Mouse (Mus musculus): ENCODE measurements around the gene Lrrc8b. TPM values are rescaled to one million over a fixed set of nuclear protein-coding genes. Genes with fewer than 3 reads are reported as not detected.

The Lrrc8b gene
- polyA plus RNA-seq, 2 experiments, result 5.8 to 6.6 TPM

- Histone ChIP-seq H3K36me3 (ENCODE audit: control insufficient read depth, insufficient read depth, low read length) (no peaks in the 10 kb centered on the region), H3K27ac (replicated peaks; ENCODE audit: low read depth, low read length) (no peak overlapping the region), H3K4me1 (ENCODE audit: control insufficient read depth, insufficient read depth, low read length) (peaks cover 6% of the 10 kb centered on the region; the same call in 1 of the 2 replicates), H3K9me3 (ENCODE audit: control insufficient read depth, low read length) (no peaks in the 10 kb centered on the region), H3K9ac (ENCODE audit: low read depth, low read length, severe bottlenecking) (no peak overlapping the region), H3K4me3 (replicated peaks; ENCODE audit: low read length) (no peak overlapping the region), H3K27me3 (ENCODE audit: control insufficient read depth, insufficient read depth, low read length) (no peaks in the 10 kb centered on the region), H3K4me2 (replicated peaks; ENCODE audit: low read depth, low read length, severe bottlenecking) (no peak overlapping the region)
- no peak for TF ChIP-seq POLR2A (IDR thresholded peaks at IDR 0.05; ENCODE audit: borderline replicate concordance, extremely low read depth, insufficient read depth, insufficient read length)
- ATAC-seq (ENCODE audit: low FRiP score, low read depth), result no peak
- no peak for DNase-seq (ENCODE audit: low spot score)
- WGBS, result 24% methylated on average over 1 of the region's 1 CpGs
Observed at GRCm38 (mm10) chr5:105454105-105454504, 38.5 kb downstream of the Lrrc8b start.

GRCm38 (mm10) chr5:105459077-105459476 is 43.5 kb downstream of the Lrrc8b start:
- Histone ChIP-seq H3K9ac (ENCODE audit: low read depth, low read length, severe bottlenecking) (no peak overlapping the region), H3K4me2 (replicated peaks; ENCODE audit: low read depth, low read length, severe bottlenecking) (no peak overlapping the region), H3K27ac (replicated peaks; ENCODE audit: low read depth, low read length) (no peak overlapping the region), H3K4me3 (replicated peaks; ENCODE audit: low read length) (no peak overlapping the region), H3K9me3 (ENCODE audit: control insufficient read depth, low read length) (no peaks in the 10 kb centered on the region), H3K27me3 (ENCODE audit: control insufficient read depth, insufficient read depth, low read length) (no peaks in the 10 kb centered on the region), H3K36me3 (ENCODE audit: control insufficient read depth, insufficient read depth, low read length) (no peaks in the 10 kb centered on the region), H3K4me1 (ENCODE audit: control insufficient read depth, insufficient read depth, low read length) (no peaks in the 10 kb centered on the region)
- ATAC-seq (ENCODE audit: low FRiP score, low read depth) (no peak), DNase-seq (ENCODE audit: low spot score) (no peak)
- WGBS, result 80% methylated on average over 6 of the region's 6 CpGs
- no peak for TF ChIP-seq POLR2A (IDR thresholded peaks at IDR 0.05; ENCODE audit: borderline replicate concordance, extremely low read depth, insufficient read depth, insufficient read length)

- Histone ChIP-seq H3K27ac (replicated peaks; ENCODE audit: low read depth, low read length) (no peak overlapping the region), H3K27me3 (ENCODE audit: control insufficient read depth, insufficient read depth, low read length) (no peaks in the 10 kb centered on the region), H3K9ac (ENCODE audit: low read depth, low read length, severe bottlenecking) (no peak overlapping the region), H3K36me3 (ENCODE audit: control insufficient read depth, insufficient read depth, low read length) (no peaks in the 10 kb centered on the region), H3K4me3 (replicated peaks; ENCODE audit: low read length) (no peak overlapping the region), H3K4me1 (ENCODE audit: control insufficient read depth, insufficient read depth, low read length) (no peaks in the 10 kb centered on the region), H3K9me3 (ENCODE audit: control insufficient read depth, low read length) (no peaks in the 10 kb centered on the region), H3K4me2 (replicated peaks; ENCODE audit: low read depth, low read length, severe bottlenecking) (no peak overlapping the region)
- ATAC-seq (ENCODE audit: low FRiP score, low read depth), result no peak
- no peak for TF ChIP-seq POLR2A (IDR thresholded peaks at IDR 0.05; ENCODE audit: borderline replicate concordance, extremely low read depth, insufficient read depth, insufficient read length)
- DNase-seq (ENCODE audit: low spot score), result no peak
- WGBS, result 86% methylated on average over 5 of the region's 5 CpGs
Observed at GRCm38 (mm10) chr5:105460551-105460950, 45.0 kb downstream of the Lrrc8b start.

GRCm38 (mm10) chr5:105461076-105461475 is 45.5 kb downstream of the Lrrc8b start:
- Histone ChIP-seq H3K27me3 (ENCODE audit: control insufficient read depth, insufficient read depth, low read length) (no peaks in the 10 kb centered on the region), H3K4me1 (ENCODE audit: control insufficient read depth, insufficient read depth, low read length) (no peaks in the 10 kb centered on the region), H3K36me3 (ENCODE audit: control insufficient read depth, insufficient read depth, low read length) (no peaks in the 10 kb centered on the region), H3K4me2 (replicated peaks; ENCODE audit: low read depth, low read length, severe bottlenecking) (no peak overlapping the region), H3K9ac (ENCODE audit: low read depth, low read length, severe bottlenecking) (no peak overlapping the region), H3K4me3 (replicated peaks; ENCODE audit: low read length) (no peak overlapping the region), H3K27ac (replicated peaks; ENCODE audit: low read depth, low read length) (no peak overlapping the region), H3K9me3 (ENCODE audit: control insufficient read depth, low read length) (no peaks in the 10 kb centered on the region)
- TF ChIP-seq POLR2A (IDR thresholded peaks at IDR 0.05; ENCODE audit: borderline replicate concordance, extremely low read depth, insufficient read depth, insufficient read length), result no peak
- 95% methylated on average over 1 of the region's 1 CpGs for WGBS
- DNase-seq (ENCODE audit: low spot score), result no peak
- ATAC-seq (ENCODE audit: low FRiP score, low read depth), result no peak

- TF ChIP-seq POLR2A (IDR thresholded peaks at IDR 0.05; ENCODE audit: borderline replicate concordance, extremely low read depth, insufficient read depth, insufficient read length), result no peak
- no peak for ATAC-seq (ENCODE audit: low FRiP score, low read depth)
Observed at GRCm38 (mm10) chr5:105464671-105465070, 49.1 kb downstream of the Lrrc8b start.

GRCm38 (mm10) chr5:105465550-105465949 is 50.0 kb downstream of the Lrrc8b start:
- no peak overlapping the region for H3K4me3 ChIP-seq (replicated peaks; ENCODE audit: low read length)
- no peak for ATAC-seq (ENCODE audit: low FRiP score, low read depth)
- H3K27me3 ChIP-seq (ENCODE audit: control insufficient read depth, insufficient read depth, low read length), result no peaks in the 10 kb centered on the region
- H3K36me3 ChIP-seq (ENCODE audit: control insufficient read depth, insufficient read depth, low read length), result no peaks in the 10 kb centered on the region
- TF ChIP-seq POLR2A (IDR thresholded peaks at IDR 0.05; ENCODE audit: borderline replicate concordance, extremely low read depth, insufficient read depth, insufficient read length), result no peak
- H3K9ac ChIP-seq (ENCODE audit: low read depth, low read length, severe bottlenecking), result no peak overlapping the region
- no peak overlapping the region for H3K27ac ChIP-seq (replicated peaks; ENCODE audit: low read depth, low read length)
- H3K4me1 ChIP-seq (ENCODE audit: control insufficient read depth, insufficient read depth, low read length), result no peaks in the 10 kb centered on the region
- no peaks in the 10 kb centered on the region for H3K9me3 ChIP-seq (ENCODE audit: control insufficient read depth, low read length)
- H3K4me2 ChIP-seq (replicated peaks; ENCODE audit: low read depth, low read length, severe bottlenecking), result no peak overlapping the region
- WGBS, result 95% methylated on average over 8 of the region's 8 CpGs
- DNase-seq (ENCODE audit: low spot score), result no peak

More at GRCm38 (mm10) chr5:105464671-105465070, 49.1 kb downstream of the Lrrc8b start:
- Histone ChIP-seq H3K27me3 (ENCODE audit: control insufficient read depth, insufficient read depth, low read length) (no peaks in the 10 kb centered on the region), H3K4me1 (ENCODE audit: control insufficient read depth, insufficient read depth, low read length) (no peaks in the 10 kb centered on the region), H3K9ac (ENCODE audit: low read depth, low read length, severe bottlenecking) (no peak overlapping the region), H3K4me2 (replicated peaks; ENCODE audit: low read depth, low read length, severe bottlenecking) (no peak overlapping the region), H3K4me3 (replicated peaks; ENCODE audit: low read length) (no peak overlapping the region), H3K27ac (replicated peaks; ENCODE audit: low read depth, low read length) (no peak overlapping the region), H3K9me3 (ENCODE audit: control insufficient read depth, low read length) (no peaks in the 10 kb centered on the region), H3K36me3 (ENCODE audit: control insufficient read depth, insufficient read depth, low read length) (no peaks in the 10 kb centered on the region)
- no peak for DNase-seq (ENCODE audit: low spot score)

Measured in limb, embryonic 14.5 days (tissue).